Mouse (Mus musculus) liver, postnatal 0 days (tissue): ENCODE data around the gene Sphk2.

Experiments
- CTCF ChIP-seq: sonication (generic); IDR thresholded peaks from 2 replicates; pipeline ENCODE4 v1.5.1; 2016; ENCODE audit warnings: antibody characterized with exemption, low read depth
- EP300 ChIP-seq: IDR thresholded peaks from 2 replicates; pipeline ENCODE4 v1.6.1; 2016; ENCODE audit warnings: antibody characterized with exemption, low read depth, mild to moderate bottlenecking

DNA sequence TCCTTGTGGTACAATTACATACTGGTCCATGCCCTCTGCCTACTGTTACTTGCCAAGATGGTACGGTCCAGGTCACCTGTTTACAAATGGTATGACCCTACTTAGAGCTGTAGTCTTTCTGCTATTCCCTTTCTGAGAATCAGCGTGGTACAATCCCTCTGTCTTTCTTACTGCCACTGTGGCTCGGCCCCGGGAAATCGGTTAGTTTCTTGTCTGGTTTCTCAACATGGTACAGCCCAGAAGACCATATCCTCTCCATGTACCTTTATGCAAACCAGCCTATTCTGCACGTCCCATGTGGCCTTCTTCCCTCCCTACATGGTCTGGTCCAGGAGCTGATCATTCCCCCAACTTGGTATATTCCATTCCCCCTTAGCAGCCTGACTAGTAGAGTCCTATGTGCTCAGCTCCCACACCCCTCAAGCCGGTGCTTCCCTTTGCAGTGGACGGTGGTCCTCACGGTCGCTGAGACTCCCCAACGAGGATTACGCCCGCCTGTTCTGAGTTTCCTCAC, 13.7 kb downstream of the Sphk2 start:
- TF ChIP-seq EP300 = no peak
- no peak for TF ChIP-seq CTCF
